Mouse (Mus musculus): ENCODE measurements around the gene Fam49a. TPM values are rescaled to one million over a fixed set of nuclear protein-coding genes. Genes with fewer than 3 reads are reported as not detected.

Gene Fam49a
- polyA plus RNA-seq, 1 experiment: 1.6 TPM

DNA sequence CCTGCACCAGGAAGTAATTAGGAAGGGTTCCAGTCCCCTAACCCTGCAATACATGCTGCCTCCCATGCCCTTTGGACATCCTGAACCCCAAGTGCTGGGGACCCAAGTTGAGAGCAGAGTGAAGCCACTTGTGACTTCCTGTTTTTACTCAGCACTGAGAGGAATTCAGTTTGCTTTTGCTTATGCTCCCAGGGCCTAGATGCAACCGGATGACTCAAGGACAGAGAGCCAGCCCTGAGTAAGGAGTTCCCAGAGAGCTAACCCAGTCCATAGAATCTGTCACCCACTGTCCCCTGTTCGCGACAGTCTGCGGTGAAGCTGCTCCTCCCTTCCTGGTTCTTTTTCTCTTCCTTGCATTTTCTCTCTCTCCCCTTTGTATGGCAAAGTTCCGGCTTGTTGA, 2.2 kb downstream of the Fam49a start:
- no peaks in the 10 kb centered on the region for H3K36me3 ChIP-seq (replicated peaks; ENCODE audit: low read length)
- TF ChIP-seq GATA1 (IDR thresholded peaks at IDR 0.05; ENCODE audit: borderline replicate concordance, low read length) (no peak), FLI1 (IDR thresholded peaks at IDR 0.05; ENCODE audit: low read length) (no peak)
- H3K4me3 ChIP-seq (replicated peaks): no peak overlapping the region
- peaks cover 48% of the 10 kb centered on the region for H3K4me1 ChIP-seq
- H3K27me3 ChIP-seq (replicated peaks): peaks cover 40% of the 10 kb centered on the region
- H3K9me3 ChIP-seq: no peaks in the 10 kb centered on the region

DNA sequence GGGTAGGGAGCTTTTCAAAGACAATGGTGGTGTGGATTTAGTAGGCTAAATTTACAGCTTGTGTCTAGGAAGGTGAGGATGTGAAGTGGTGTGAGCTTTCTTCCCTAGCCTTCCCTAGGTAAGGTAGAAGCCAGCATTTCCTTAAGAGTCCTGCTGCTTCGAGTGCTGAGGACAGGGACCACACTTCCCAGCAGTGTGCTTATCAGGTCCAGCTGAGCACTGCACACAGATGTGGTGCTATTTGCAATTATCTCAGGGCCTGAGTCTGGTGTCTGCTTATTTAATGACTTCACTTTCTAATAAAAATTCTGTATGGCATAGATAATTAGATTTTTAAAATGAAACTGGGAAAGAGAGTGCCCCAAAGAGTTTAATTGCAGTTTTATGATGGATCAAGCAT, 4.6 kb downstream of the Fam49a start:
- H3K4me1 ChIP-seq: peaks cover 58% of the 10 kb centered on the region
- TF ChIP-seq FLI1 (IDR thresholded peaks at IDR 0.05; ENCODE audit: low read length) (no peak), GATA1 (IDR thresholded peaks at IDR 0.05; ENCODE audit: borderline replicate concordance, low read length) (no peak)
- no peaks in the 10 kb centered on the region for H3K9me3 ChIP-seq
- H3K36me3 ChIP-seq (replicated peaks; ENCODE audit: low read length): no peaks in the 10 kb centered on the region
- H3K4me3 ChIP-seq (replicated peaks): no peak overlapping the region
- H3K27me3 ChIP-seq (replicated peaks): peaks cover 28% of the 10 kb centered on the region

DNA sequence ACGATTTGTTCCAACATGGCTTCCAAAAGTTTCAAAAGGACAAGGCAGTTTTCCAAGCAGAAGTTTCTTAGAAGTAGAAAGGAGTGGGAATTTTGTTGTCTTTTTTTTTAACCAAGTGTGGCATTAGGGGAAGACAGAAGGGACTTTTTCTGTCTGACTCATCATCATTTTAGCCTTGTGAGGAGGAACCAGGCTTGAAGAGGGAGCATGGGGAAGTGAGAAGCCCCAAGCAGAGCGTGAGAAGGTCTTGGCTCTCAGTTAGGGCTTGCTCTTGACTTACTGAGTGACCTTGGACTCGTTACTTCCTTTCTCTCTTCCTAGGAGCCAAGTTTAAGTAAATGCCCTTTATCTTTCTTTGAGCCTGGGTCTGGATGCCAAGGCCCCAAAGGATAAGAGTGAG, 8.6 kb downstream of the Fam49a start:
- Histone ChIP-seq H3K4me3 (replicated peaks) (no peak overlapping the region), H3K4me1 (peaks cover 47% of the 10 kb centered on the region), H3K27me3 (replicated peaks) (peaks cover 5% of the 10 kb centered on the region), H3K36me3 (replicated peaks; ENCODE audit: low read length) (no peaks in the 10 kb centered on the region), H3K9me3 (no peaks in the 10 kb centered on the region)
- TF ChIP-seq FLI1 (IDR thresholded peaks at IDR 0.05; ENCODE audit: low read length) (no peak), GATA1 (IDR thresholded peaks at IDR 0.05; ENCODE audit: borderline replicate concordance, low read length) (no peak)

DNA sequence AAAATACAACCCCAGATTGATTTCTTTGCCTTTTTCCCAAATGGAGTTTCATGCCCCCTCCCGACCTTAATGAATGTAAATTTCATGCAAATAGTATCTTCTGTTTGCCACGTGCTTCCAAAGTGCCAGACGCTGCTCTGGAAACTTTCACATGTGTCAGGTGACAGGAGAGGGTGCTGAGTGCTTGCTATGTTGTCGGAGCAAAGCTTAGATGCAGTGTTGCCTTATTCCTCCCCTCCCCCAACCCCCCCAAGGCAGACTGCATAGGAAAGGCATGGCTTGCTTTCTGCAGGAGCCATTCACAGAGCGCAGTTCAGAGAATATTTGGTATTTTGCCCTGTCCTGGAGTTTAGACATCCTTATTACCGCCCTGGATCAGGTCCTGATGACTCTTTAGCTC, 12.2 kb downstream of the Fam49a start:
- H3K4me3 ChIP-seq (replicated peaks): no peak overlapping the region
- TF ChIP-seq FLI1 (IDR thresholded peaks at IDR 0.05; ENCODE audit: low read length) (no peak), GATA1 (IDR thresholded peaks at IDR 0.05; ENCODE audit: borderline replicate concordance, low read length) (no peak)
- no peaks in the 10 kb centered on the region for H3K36me3 ChIP-seq (replicated peaks; ENCODE audit: low read length)
- no peaks in the 10 kb centered on the region for H3K9me3 ChIP-seq
- H3K4me1 ChIP-seq: peaks cover 40% of the 10 kb centered on the region
- H3K27me3 ChIP-seq (replicated peaks): peaks cover 5% of the 10 kb centered on the region

DNA sequence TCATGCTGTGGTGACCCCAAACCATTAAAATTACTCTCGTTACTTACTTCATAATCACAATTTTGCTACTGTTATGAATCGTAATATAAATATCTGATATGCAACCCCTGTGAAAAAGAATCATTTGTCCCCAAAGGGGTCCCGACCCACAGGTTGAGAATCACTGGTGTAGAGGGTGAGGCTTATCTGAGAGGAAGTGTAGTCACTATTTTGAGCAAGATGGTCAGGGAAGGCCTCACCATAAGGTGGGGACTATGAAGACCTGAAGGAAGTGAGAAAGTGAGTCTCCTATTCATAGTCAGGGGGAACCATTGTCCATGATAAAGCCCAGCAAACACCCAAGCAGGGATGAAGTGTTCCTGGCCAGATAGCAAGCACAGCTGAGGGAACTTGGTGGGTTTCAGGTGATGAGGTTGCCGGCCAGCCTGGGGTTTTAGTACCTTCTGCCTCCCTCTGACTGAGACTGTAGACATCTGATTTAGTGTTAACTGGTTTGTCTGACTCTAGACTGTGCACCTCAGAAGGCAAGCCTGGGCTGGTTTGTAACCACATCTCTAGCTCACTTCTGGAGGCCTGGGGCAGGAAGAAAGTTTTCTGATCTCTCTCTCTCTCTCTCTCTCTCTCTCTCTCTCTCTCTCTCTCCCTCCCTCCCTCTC, 13.3 kb downstream of the Fam49a start:
- peaks cover 36% of the 10 kb centered on the region for H3K4me1 ChIP-seq
- no peaks in the 10 kb centered on the region for H3K36me3 ChIP-seq (replicated peaks; ENCODE audit: low read length)
- H3K27me3 ChIP-seq (replicated peaks): peaks cover 3% of the 10 kb centered on the region
- no peak overlapping the region for H3K4me3 ChIP-seq (replicated peaks)
- H3K9me3 ChIP-seq: no peaks in the 10 kb centered on the region
- TF ChIP-seq GATA1 (IDR thresholded peaks at IDR 0.05; ENCODE audit: borderline replicate concordance, low read length) (no peak), FLI1 (IDR thresholded peaks at IDR 0.05; ENCODE audit: low read length) (no peak)

DNA sequence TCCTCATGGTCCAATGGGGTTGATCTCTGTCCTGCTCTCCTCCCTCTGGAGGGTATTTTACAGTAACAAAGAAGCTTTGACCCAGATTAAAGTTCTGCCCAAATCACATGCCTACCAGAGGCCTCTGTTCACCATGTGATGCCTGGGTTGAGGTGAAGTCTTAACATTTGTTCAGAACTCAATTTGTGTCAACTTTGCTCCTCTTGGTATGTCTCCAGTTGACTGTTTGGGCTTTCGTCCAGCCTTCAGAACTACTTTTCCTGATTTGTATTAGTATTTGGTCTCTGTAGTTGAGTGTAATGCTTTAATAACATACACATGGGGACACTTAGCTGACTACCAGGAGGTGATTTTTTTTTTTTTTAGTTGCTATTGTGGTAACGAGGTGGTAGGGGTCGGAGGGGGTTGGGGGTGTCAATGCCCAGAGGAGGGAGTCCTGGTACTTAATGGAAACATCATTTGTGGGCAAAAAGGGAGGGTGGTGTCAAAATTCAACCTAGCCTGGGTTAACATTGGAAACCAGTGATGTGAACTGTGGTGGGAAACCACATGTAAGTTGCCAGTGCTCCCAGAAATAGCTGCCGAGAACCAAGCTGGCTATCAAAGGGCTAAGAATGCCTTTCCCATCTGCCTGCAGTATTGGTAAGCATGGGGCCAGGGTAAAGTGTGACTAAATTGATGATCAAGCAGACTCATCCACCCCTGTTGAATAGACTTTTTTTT, 16.0 kb downstream of the Fam49a start:
- TF ChIP-seq GATA1 (IDR thresholded peaks at IDR 0.05; ENCODE audit: borderline replicate concordance, low read length) (no peak), FLI1 (IDR thresholded peaks at IDR 0.05; ENCODE audit: low read length) (no peak)
- Histone ChIP-seq H3K27me3 (replicated peaks) (no peaks in the 10 kb centered on the region), H3K36me3 (replicated peaks; ENCODE audit: low read length) (no peaks in the 10 kb centered on the region), H3K4me1 (peaks cover 21% of the 10 kb centered on the region), H3K9me3 (no peaks in the 10 kb centered on the region), H3K4me3 (replicated peaks) (no peak overlapping the region)

DNA sequence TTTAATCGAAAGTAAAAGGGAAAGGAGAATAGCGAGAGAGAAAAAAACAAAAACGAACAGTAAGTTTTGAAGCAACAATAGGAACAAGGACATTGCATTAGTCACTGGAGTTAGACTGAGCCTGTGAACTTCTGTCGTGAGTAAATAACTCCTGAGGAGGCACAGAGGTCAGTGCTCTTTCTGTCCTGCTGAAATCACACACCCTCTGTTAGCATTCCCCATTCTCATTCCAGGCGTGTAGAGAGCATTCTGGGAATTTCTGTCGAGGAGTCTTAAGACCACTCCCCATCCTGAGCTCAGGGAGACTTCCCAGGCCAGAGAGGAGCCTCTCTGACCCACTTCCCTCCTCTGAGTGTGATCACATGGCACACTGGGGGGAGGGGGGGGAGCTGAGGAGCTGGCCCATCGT, 16.5 kb downstream of the Fam49a start:
- H3K4me1 ChIP-seq: peaks cover 18% of the 10 kb centered on the region
- H3K9me3 ChIP-seq: no peaks in the 10 kb centered on the region
- TF ChIP-seq GATA1 (IDR thresholded peaks at IDR 0.05; ENCODE audit: borderline replicate concordance, low read length) (no peak), FLI1 (IDR thresholded peaks at IDR 0.05; ENCODE audit: low read length) (no peak)
- H3K4me3 ChIP-seq (replicated peaks): no peak overlapping the region
- no peaks in the 10 kb centered on the region for H3K27me3 ChIP-seq (replicated peaks)
- H3K36me3 ChIP-seq (replicated peaks; ENCODE audit: low read length): no peaks in the 10 kb centered on the region

DNA sequence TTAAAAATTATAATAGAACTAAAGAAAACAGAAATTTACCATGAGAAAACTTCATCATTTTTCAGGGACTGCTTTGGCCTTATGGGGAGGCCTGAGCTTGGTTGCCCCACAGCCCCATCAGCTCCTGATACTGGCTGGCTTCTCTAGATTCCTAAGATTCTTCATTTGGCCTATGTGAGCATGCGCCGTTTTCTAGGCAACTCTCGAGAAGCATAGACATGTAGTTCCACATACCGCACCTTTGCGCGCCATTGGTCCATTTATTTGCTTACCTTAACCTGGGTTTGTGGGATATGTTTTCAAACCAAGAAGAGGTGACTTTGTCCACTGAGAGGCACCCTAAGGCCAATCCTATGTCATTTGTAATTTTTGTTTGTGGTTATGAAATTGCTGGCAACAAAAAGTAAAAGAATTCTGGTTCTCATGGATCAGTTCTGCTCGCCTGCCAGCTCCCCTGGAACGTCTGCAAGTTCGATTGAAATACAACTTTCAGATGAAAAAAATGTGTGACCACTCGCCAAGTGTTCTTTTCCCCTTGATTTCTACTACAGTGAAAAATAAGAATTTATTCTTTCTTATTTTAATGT, 21.9 kb downstream of the Fam49a start:
- H3K4me3 ChIP-seq (replicated peaks): no peak overlapping the region
- TF ChIP-seq GATA1 (IDR thresholded peaks at IDR 0.05; ENCODE audit: borderline replicate concordance, low read length): no peak
- TF ChIP-seq FLI1 (IDR thresholded peaks at IDR 0.05; ENCODE audit: low read length): no peak

DNA sequence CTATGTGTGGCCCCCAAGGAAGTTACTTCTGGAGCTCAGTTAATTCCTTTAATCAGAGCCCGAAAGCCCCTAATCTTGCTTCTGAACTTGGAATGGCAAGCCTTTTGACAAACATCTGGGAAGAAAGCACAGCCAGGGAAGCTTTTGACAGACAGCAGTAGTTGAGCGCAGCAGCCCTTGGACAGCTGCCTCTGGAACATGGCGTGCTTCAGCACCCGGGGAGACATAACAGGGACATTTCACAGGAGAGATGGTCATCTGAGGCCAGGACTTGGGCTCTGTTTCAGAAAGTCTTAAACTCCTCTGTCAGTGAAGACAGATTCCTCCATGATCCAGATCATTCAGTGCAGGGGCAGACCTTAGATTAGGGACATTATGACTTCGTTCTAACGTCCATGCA, 22.6 kb downstream of the Fam49a start:
- H3K4me3 ChIP-seq (replicated peaks): no peak overlapping the region
- no peak for TF ChIP-seq GATA1 (IDR thresholded peaks at IDR 0.05; ENCODE audit: borderline replicate concordance, low read length)
- no peak for TF ChIP-seq FLI1 (IDR thresholded peaks at IDR 0.05; ENCODE audit: low read length)
- no peaks in the 10 kb centered on the region for H3K27me3 ChIP-seq (replicated peaks)
- H3K4me1 ChIP-seq: peaks cover 24% of the 10 kb centered on the region
- H3K36me3 ChIP-seq (replicated peaks; ENCODE audit: low read length): no peaks in the 10 kb centered on the region
- H3K9me3 ChIP-seq: no peaks in the 10 kb centered on the region

More for the DNA sequence above, 21.9 kb downstream of the Fam49a start:
- Histone ChIP-seq H3K36me3 (replicated peaks; ENCODE audit: low read length) (no peaks in the 10 kb centered on the region), H3K9me3 (no peaks in the 10 kb centered on the region), H3K4me1 (peaks cover 22% of the 10 kb centered on the region), H3K27me3 (replicated peaks) (no peaks in the 10 kb centered on the region)

Data from megakaryocyte, embryonic 14.5 days (primary cell).